Mouse (Mus musculus) CH12F3 (cell line): ENCODE data around the gene Ctnnb1.

Experiments used
- in situ Hi-C: fragments of 300-500 bp; cut with MboI; formaldehyde crosslinking; loops from 2 replicates; pipeline ENCODE4 v1.14.3; 2020; ENCODE audit warnings: low sequenced_read_pairs

Ctnnb1 gene

DNA sequence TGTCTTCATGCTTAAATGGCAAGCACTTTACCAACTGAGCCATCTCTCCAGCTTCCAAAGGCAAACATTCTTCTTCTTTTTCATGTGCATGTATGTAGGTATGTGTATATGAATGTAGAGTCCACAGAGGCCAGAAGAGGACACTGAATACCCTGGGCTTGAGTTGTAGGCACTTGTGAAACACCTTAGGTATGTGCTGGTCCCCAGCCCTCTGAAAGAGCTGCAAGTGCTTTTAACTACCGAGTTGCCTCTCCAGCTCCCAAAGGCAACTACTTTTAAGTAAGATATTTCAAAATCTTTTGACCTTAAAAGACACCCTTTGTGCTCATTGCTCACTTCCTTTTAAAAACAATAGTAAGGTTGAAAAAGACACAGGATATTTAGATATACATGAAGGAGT lies 2.9 kb upstream of the Ctnnb1 start:
- in situ Hi-C loops, result no loop called here

DNA sequence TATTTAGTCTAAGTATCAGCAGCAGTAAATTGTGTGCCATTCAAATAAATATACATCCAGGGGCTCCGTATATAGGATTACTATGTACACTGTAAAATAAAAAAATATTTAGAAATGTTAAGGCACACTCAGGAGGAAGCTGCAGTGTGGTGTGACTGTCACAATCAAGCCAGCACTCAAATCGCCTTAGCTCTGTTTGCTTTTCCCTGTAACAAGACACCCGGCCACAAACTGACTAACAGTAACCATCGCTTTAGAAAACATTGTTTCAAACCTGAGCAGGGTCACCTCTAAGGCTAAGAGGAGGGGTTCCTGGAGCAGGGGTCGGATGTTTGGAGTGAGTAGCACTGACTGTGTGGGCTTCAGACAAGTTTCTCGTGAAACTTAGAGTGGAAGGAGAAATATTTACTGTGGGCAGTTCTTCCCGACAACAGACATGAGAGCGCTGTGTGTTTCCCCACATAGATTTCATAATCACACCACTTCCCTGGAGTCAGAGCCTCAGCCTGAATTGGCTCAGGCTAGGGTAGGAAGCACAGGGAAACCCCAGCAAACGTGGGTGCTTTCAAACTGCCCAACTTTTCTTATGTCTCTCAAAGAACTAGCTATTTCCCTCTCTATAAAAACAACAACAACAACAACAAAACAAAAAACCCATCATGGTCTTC lies 1.9 kb upstream of the Ctnnb1 start:
- in situ Hi-C loops, result no loop called here

DNA sequence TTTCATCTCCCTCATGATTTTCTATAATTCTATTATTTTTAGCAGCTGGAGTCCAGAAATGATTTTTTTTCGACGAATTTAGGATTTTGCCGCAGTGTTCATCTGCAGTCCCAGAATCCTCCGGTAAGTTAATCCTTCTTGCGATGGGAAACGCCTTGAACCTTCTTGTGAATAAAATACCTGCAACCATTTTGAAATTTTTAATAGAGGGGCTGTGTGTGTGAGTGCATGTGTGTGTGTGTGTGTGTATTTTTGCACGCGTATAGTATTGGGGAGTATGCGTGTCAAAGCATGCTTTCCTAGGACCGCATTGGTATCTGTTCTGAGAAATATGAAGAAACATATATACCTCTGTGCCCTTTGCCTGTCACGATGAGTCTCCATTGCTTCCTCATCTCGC lies 1.0 kb downstream of the Ctnnb1 start:
- in situ Hi-C loops, result no loop called here

DNA sequence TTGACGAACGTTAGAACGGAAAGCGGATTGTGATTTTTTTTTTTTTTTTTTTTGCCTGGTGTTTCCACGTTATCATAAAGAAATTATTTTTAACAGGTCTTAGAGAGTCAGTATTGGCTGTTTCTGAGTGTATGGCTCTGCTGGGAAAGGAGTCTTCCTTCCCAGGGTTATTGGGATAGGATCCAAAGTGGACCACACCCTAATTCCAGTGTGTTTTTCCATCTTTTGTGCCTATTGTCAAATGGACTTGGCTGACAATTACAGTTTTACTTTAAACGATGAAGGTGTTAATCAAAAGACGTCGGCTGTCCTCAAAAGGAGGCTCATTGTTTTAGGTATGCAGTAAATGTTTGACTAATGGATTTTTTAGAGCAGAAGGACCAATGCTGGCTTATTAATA lies 1.8 kb downstream of the Ctnnb1 start:
- in situ Hi-C loops, result no loop called here

DNA sequence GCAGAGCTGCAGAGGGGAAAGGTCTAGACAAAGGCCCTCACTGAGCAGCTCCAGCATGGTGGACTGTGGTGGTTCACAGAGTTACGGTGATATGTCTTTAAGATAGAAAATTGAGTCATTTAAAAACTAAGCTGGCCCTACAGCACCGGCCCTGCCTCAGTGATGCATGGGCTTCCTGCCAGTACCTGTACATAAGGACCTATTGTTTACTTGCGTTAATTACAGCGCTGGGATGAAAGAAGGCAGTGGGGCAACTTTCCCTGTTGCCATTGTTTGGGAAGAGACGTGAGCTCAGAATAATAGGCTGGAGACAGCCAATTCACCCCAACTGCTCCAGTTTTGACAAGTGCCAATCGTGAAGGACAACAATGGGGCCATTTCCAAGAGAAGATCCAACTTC lies 3.4 kb downstream of the Ctnnb1 start:
- in situ Hi-C loops, result no loop called here

DNA sequence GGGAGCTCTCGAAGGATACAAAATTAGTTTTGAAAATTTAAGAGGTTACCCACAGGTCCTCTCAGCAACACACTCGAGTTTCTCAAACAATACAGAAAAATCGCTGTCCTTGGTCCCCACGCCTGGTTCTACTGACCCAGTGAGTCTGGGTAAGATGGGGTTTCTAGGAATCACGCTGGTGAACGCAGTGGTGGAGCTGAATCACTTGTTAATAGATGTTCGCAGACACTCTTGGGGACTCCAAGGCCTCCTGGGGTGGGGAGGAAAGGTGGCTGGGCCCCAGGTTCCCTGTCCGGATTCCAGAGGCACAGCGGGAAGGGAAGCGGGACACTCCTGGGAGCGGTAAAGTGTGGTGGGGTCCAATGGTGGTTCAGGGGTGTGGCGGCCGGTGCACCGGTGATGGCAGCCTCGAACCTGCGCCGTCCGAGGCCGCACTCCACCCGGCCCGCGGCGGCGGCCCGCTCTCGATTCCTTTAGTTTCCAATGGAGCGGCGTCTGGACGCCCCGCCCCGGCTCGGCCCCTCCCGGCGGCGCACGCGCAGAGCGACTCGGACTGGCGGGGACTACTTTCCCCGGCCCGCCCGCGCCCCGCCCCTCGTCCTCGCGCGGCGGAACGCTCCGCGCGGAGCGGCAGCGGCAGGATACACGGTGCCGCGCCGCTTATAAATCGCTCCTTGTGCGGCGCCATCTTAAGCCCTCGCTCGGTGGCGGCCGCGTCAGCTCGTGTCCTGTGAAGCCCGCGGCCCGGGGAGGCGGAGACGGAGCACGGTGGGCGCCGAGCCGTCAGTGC lies 4.0 kb downstream of the Ctnnb1 start:
- in situ Hi-C loops, result no loop called here

DNA sequence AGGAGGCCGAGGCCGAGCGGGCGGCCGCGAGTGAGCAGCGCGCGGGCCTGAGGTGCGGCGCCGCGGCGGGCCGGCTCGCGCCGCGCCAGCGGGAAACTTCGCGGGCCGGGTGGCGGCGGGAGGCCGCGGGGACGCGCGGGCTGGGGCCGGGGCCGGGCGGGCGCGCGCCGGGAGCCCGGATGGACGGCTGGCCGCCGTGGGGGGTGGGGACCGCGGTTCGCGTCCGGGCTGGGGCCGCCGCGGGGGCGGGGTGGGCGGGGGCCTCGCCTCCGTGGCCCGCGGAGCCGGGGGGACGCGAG lies 4.5 kb downstream of the Ctnnb1 start:
- in situ Hi-C loops, result no loop called here

DNA sequence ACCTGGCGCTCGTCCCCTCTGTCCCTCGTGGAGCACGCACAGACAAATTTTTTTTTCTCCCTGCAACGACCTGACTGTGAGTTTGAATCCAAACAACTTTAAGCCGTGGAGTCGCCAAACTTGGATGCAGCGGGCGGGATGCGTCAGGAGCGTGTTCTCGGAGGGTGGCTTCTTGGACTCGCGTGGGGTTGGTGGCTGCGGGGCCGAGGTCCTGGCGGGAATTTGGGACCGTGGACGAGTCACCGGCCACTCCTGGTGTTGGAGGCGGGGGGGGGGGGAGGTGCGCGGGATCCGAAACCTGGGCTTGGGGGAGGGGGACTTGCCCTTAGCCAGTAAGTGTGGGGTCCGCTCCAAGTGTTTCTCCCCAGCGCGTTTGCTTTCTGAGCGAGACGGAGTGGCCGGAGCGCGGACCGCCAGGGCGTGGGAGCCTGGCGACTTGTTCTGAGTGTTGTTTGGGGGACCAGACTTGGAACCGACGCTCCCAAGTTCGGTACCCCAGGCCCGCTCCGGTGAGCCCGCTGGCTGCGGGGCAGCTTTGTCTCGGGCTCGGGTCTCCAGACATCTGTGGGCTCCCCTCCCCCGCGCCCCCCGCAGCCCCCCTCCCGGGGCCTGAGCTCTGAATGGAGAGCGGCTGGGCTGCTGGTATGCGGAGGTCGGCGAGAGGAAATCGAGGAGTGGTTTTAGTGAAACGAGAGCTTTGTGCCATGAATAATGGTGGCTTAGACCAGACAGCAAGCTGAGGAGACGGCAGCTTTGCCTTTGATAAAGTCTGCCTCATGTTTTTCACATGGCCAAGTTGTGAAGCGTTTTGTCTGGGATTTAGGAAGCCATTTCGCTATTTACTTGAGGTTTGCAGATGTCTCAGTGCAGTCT lies 5.1 kb downstream of the Ctnnb1 start:
- in situ Hi-C loops, result no loop called here

DNA sequence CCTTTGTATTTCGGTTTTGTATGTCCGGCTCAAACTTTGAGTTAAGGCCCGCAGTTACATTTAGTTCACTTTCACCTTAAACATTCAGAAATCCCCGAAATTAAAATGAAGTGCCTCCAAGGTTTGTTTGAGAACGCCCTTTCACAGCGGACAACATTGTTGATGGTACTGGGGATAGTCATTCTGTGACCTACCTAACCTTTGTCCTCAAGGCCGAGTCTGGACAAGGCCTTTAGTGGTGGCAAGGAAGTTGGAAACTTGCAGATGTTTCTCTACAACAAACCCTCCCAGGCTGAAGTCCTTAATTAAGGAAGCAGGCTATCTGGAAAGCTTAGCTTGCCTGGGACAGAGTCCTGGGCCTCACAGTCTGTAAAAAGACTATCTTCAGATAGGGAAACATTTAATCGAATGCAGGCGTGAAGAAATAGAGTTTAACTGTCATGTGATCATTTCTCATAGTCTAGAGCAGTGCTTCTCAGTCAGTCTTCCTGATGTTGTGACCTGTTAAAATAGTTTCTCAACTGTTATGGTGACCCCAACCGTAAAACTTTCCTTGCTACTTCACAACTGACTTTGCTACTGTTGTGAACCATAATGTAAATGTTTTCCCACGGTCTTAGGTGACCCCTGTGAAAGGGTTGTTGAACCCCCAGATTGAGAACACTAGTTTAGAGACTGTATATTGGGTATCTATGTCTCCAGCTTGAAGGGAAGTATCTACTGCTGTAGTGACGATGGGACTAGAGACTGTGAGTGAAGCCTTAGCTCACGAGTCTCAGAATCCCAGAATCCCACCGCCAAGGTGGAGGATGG lies 6.0 kb downstream of the Ctnnb1 start:
- in situ Hi-C loops, result no loop called here

DNA sequence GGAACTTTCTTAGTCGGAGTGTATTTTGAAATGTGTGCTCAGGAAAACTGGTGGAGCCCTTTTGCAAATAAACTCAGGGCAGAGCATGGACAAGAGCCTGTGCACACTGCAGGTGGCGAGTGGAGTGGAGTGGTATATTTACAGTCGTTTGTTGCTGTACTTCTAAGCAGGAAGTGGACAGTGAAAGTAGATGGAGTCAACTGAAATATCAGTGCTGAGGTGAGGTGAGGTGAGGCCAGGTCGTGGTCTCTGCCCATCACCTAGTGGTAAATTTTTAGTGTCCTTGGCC lies 6.6 kb downstream of the Ctnnb1 start:
- in situ Hi-C loops, result no loop called here

DNA sequence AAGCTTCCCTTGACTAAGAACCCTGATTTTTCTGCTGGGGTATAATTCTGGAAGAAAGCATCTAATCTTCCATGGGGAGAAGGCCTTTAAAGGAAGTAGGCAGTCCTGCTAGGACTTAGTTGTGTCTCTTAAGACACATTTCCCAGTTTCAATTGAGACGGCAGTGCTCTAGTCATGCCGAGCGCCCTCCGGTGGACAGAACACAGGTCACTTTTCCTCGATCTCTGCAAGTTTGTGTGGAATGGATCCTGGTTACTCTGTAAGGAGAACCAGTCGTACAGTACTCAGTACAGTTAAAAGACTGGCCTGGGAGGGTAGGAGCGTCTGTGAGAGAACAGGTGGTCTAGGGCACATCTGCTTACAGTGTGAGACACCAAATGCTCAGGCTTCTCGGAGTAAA lies 7.3 kb downstream of the Ctnnb1 start:
- in situ Hi-C loops, result no loop called here

DNA sequence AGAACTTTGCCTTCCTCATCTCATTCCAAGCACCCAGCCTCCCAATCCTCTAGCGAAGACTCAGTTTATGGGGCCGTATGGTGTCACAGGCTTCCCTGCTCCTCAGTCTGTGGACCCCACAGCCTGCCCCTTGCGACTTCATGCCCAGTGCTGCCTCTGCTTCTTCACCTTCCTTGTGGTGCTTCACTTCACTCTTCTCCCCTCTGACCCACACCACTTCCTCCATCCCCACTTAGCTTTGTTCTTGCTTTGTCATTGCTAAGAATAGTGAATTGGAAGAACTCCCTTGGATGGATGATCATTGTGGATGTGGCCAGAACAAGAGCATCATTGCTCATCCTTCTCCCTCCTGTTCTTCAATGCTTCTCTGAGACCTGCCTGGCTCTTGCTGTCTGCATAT lies 11.8 kb downstream of the Ctnnb1 start:
- in situ Hi-C loops, result no loop called here

DNA sequence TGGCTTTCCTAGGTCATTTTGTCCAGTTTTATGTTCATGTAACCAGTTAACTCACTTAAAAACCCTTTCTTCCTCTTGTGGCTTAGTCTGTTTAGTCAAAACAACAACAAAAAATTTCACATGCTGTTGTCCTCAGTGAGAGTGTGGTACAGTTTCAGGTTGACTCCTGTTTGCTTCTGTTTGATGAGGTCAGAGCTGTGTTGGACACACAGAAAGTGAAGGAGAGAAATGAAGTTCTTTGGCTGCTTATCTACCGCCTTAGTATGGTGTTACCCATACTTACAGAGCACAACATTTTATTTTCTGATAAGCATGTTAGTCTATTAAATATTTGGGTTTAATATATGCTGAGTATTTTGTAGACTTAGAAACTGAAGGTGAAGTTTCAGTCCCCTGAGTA lies 14.7 kb downstream of the Ctnnb1 start:
- in situ Hi-C loops, result no loop called here

DNA sequence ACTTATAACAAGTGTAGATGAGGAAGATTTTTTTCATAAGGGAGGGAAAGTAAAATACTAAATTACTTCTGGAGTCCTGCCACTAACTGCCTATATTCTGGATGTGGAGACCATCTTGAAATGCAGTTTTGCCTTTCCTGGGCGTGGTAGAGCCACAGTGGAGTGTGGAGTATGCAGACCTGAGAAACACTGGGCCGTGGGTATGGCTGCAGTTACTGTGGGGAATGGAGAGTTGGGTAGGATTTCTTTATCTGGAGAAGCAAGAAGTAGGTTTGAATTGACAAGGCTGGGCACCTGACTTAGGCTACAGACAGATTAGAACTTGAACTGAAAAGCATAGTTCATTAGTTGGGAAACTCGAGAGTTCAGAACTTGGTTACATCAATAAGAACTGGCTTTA lies 15.2 kb downstream of the Ctnnb1 start:
- in situ Hi-C loops, result no loop called here

DNA sequence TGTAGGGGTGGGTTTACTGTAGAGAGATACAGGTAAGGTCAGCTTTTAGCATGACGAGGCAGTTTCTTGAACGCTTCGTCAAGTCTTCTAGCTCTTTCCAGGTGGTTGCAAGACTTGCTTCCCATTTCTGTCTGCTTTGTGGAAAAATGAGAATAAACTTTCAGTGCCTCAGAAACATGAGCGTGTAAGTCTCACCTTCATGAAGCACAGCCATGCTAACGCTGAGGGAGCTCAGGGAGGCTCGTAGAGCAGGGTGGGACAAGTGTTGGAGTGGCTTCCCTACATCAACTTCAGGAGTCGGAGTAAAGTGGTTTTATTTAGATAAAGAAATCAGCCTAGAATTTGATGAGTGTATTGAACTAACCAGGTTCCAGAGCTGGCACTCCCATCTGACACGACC lies 17.1 kb downstream of the Ctnnb1 start:
- in situ Hi-C loops, result no loop called here

DNA sequence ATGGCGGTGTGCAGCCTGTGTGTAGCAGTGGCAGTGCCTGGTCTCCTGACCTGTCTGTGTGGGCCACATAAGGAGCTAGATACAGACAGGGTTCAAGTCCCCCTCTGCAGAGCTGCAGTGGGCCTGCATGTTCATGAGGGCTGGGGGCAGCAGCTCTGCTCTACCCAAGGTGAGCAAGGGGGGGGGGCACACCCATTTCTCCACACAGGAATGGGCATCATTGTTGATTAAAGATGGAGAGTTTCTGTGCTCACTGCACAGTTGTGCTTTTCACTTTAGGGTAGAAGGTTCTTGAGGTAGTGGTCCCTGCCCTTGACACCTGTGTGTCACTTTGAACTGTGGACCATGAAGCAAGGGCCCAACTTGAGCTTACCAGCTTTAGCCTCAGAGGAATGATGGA lies 19.8 kb downstream of the Ctnnb1 start:
- in situ Hi-C loops, result no loop called here

DNA sequence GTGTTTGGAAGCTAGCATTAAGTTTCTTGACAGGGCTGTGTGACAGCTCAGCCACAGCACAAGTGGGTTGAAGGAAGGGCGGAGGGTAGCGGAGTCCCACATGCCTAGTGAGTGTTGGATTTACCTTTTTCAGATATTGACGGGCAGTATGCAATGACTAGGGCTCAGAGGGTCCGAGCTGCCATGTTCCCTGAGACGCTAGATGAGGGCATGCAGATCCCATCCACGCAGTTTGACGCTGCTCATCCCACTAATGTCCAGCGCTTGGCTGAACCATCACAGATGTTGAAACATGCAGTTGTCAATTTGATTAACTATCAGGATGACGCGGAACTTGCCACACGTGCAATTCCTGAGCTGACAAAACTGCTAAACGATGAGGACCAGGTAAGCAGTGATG lies 21.7 kb downstream of the Ctnnb1 start:
- in situ Hi-C loops, result no loop called here

DNA sequence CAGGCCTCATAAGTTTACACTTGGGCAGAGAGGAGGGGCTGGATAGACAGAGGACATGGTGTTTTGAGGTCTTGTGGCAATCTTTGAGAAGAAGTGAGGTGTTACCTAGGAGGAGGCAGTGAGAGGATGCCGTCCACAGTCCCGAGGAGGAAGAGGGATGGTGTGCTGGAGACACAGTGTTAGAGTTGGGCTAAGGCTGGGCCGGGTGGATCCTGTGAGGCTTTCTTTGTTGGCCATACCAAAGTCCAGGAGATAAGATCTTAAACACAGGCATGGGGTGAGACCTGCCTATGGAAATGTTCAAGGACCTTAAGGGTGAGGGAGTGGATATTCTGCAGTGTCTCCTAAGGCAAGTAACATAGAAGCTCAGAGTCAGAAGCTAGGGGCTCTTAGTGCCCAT lies 22.9 kb downstream of the Ctnnb1 start:
- in situ Hi-C loops, result no loop called here

DNA sequence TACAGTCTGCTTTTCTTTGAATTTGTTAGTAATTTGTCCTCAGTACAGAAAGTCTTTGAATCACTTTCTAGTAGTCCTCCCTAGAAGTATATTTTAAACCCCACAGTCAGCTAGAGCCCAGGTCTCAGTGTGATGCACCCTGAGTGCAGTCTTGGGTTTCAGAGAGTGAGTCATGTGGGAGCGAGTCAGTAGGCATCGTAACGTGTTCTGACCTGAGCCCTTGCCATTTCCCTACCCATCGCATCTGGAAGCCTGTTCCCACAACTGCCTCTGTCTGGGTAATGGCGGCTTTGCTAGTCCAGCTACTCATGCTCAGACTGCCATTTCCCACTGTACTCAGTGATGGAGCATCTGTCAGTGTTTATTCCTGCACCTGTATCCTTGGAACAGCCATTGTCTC lies 29.0 kb downstream of the Ctnnb1 start:
- in situ Hi-C loops, result no loop called here

DNA sequence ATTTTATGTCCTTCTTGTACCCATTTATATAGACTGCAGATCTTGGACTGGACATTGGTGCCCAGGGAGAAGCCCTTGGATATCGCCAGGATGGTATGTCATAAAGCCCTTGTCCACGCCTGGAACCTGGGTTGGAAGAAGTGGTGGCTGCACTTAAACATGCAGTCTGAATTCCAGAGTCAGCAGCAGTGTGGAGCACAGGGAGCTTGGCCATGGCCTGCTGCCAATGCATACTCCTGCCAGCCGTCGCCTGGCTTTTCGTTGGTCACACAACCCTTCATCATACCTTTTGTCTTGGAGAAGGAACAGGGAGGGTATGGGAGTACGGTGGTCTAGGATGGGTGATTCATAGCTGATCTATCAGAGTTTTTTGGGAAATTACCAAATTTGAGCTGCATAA lies 29.5 kb downstream of the Ctnnb1 start:
- in situ Hi-C loops, result no loop called here

DNA sequence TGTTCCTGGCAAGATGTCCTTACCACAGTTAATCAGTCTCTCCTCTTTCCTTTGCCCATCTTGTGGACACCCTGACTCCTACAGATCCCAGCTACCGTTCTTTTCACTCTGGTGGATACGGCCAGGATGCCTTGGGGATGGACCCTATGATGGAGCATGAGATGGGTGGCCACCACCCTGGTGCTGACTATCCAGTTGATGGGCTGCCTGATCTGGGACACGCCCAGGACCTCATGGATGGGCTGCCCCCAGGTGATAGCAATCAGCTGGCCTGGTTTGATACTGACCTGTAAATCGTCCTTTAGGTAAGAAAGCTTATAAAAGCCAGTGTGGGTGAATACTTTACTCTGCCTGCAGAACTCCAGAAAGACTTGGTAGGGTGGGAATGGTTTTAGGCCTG lies 30.2 kb downstream of the Ctnnb1 start:
- in situ Hi-C loops, result no loop called here
